Mouse (Mus musculus) erythroblast, adult 5-6 weeks (primary cell): ENCODE results near the gene Chil1. TPM values are rescaled to one million over a fixed set of nuclear protein-coding genes. Genes with fewer than 3 reads are reported as not detected.
A peak's percentile ranks its signal among the peaks of the same experiment; 100 is the strongest.

Source experiments
- ATAC-seq: replicated peaks from 2 replicates; pipeline ENCODE4 v1.8.0; 2016; ENCODE audit warnings: moderate number of reproducible peaks, mild to moderate bottlenecking, moderate TSS enrichment, inconsistent platforms; ENCODE audit not compliant: poor library complexity, low FRiP score, severe bottlenecking
- total RNA-seq, 2 experiments: library from RNA; stranded (forward) in 1 of 2; stranded (reverse) in 1 of 2; fragments of 150-400 nt in 1 of 2; fragments of 200-764, 138-1000 nt in 1 of 2; gene quantifications; 2 replicates each; pipeline versions ENCODE4 v1.2.3 to v1.2.4; 2015 to 2017; ENCODE audit warnings: low replicate concordance in 2 of 2

Gene Chil1
- total RNA-seq, 2 experiments from 2014 or later: 58.3 to 98.6 TPM

- ATAC-seq: no peak
Measured at GRCm38 (mm10) chr1:134200998-134201686, 19.2 kb downstream of the Chil1 start.

- peak; percentile 49; the same call in 1 of the 2 replicates for ATAC-seq
Measured at GRCm38 (mm10) chr1:134201751-134202420, 19.9 kb downstream of the Chil1 start.

GRCm38 (mm10) chr1:134204230-134204629, 22.3 kb downstream of the Chil1 start:
- ATAC-seq: no peak

GRCm38 (mm10) chr1:134205296-134206018, 23.5 kb downstream of the Chil1 start:
- no peak for ATAC-seq

GRCm38 (mm10) chr1:134206085-134206484, 24.1 kb downstream of the Chil1 start:
- ATAC-seq: no peak

GRCm38 (mm10) chr1:134210179-134210755, 28.3 kb downstream of the Chil1 start:
- ATAC-seq: no peak

GRCm38 (mm10) chr1:134211043-134211442, 29.1 kb downstream of the Chil1 start:
- no peak for ATAC-seq

GRCm38 (mm10) chr1:134211631-134212030, 29.7 kb downstream of the Chil1 start:
- ATAC-seq: no peak

GRCm38 (mm10) chr1:134212351-134212750, 30.4 kb downstream of the Chil1 start:
- ATAC-seq: no peak

- ATAC-seq: no peak
Measured at GRCm38 (mm10) chr1:134213405-134213804, 31.4 kb downstream of the Chil1 start.

GRCm38 (mm10) chr1:134215059-134215458, 33.1 kb downstream of the Chil1 start:
- ATAC-seq: no peak

- no peak for ATAC-seq
Measured at GRCm38 (mm10) chr1:134215751-134216628, 34.0 kb downstream of the Chil1 start.

GRCm38 (mm10) chr1:134216629-134216971, 34.6 kb downstream of the Chil1 start:
- no peak for ATAC-seq

GRCm38 (mm10) chr1:134217028-134217481, 35.1 kb downstream of the Chil1 start:
- no peak for ATAC-seq

- no peak for ATAC-seq
Measured at GRCm38 (mm10) chr1:134217942-134218341, 36.0 kb downstream of the Chil1 start.

GRCm38 (mm10) chr1:134219608-134220007, 37.6 kb downstream of the Chil1 start:
- ATAC-seq: no peak

GRCm38 (mm10) chr1:134221172-134221571, 39.2 kb downstream of the Chil1 start:
- no peak for ATAC-seq

GRCm38 (mm10) chr1:134222122-134223055, 40.4 kb downstream of the Chil1 start:
- ATAC-seq: no peak
